Mouse (Mus musculus) forebrain, embryonic 16.5 days (tissue): Measurements from ENCODE around the gene Duxf3. TPM values are rescaled to one million over a fixed set of nuclear protein-coding genes. Genes with fewer than 3 reads are reported as not detected.

Experiments
- ATAC-seq: fragments of 200-750 bp; cut with Nextera tagmentation; 2 replicates; pipeline ENCODE4 v1.8.0; 2017; ENCODE audit warnings: mild to moderate bottlenecking, moderate library complexity
- H3K27ac ChIP-seq: fragments of 300-500 bp; sonication (generic); 2 replicates; pipeline ENCODE4 v1.5.1; 2014; ENCODE audit warnings: low read length, control low read depth
- H3K27me3 ChIP-seq: fragments of 300-500 bp; sonication (generic); replicated peaks from 2 replicates; pipeline ENCODE4 v1.6.1; 2014; ENCODE audit warnings: low read length; ENCODE audit not compliant: control insufficient read depth, insufficient read depth
- H3K36me3 ChIP-seq: fragments of 300-500 bp; sonication (generic); 2 replicates; pipeline ENCODE4 v1.6.1; 2014; ENCODE audit not compliant: control insufficient read depth, insufficient read depth
- H3K4me1 ChIP-seq: fragments of 300-500 bp; sonication (generic); replicated peaks from 2 replicates; pipeline ENCODE4 v1.6.1; 2014; ENCODE audit warnings: low read length; ENCODE audit not compliant: control insufficient read depth, insufficient read depth
- H3K4me2 ChIP-seq: fragments of 300-500 bp; sonication (generic); 2 replicates; pipeline ENCODE4 v1.6.1; 2014; ENCODE audit warnings: mild to moderate bottlenecking, low read length, control low read depth
- H3K4me3 ChIP-seq: fragments of 300-500 bp; sonication (generic); replicated peaks from 2 replicates; pipeline ENCODE4 v1.5.1; 2014; ENCODE audit warnings: mild to moderate bottlenecking, low read length, control low read depth
- H3K9ac ChIP-seq: fragments of 300-500 bp; sonication (generic); replicated peaks from 2 replicates; pipeline ENCODE4 v1.6.1; 2014; ENCODE audit warnings: low read depth, low read length, control low read depth
- H3K9me3 ChIP-seq: fragments of 300-500 bp; sonication (generic); 2 replicates; pipeline ENCODE4 v1.6.1; 2016; ENCODE audit warnings: low read length; ENCODE audit not compliant: control insufficient read depth
- WGBS: fragments of 180-500 bp; shearing (Covaris S2); extraction: QIAGEN DNeasy Blood & Tissue Kit; methylation state at CpG from one replicate; pipeline ENCODE4 v1.1.7; 2014; 5-methylcytosine and 5-hydroxymethylcytosine counted together
- polyA plus RNA-seq: library from polyadenylated mRNA; unstranded; fragments of >200 nt; fragmentation: Nextera tagmentation; extraction: Ambion mirVana; gene quantifications from 2 replicates; pipeline ENCODE4 v1.2.1, GENCODE M21; 2015

Duxf3 gene
- polyA plus RNA-seq, 1 experiment from 2014 or later: not detected

GRCm38 (mm10) chr10:58211213-58211612, 21.3 kb downstream of the Duxf3 start:
- Histone ChIP-seq H3K9ac (no peak overlapping the region), H3K4me1 (no peaks in the 10 kb centered on the region)
- 92% methylated on average over 2 of the region's 2 CpGs for WGBS

GRCm38 (mm10) chr10:58210514-58210913, 22.0 kb downstream of the Duxf3 start:
- WGBS: 56% methylated on average over 1 of the region's 1 CpGs
- Histone ChIP-seq H3K27me3 (no peaks in the 10 kb centered on the region), H3K9ac (no peak overlapping the region), H3K9me3 (no peaks in the 10 kb centered on the region; the same call in 1 of the 2 replicates), H3K4me3 (no peak overlapping the region), H3K36me3 (no peaks in the 10 kb centered on the region), H3K4me1 (no peaks in the 10 kb centered on the region), H3K27ac (no peak overlapping the region), H3K4me2 (no peak overlapping the region)
- no peak for ATAC-seq

More at GRCm38 (mm10) chr10:58211213-58211612, 21.3 kb downstream of the Duxf3 start:
- no peak overlapping the region for H3K27ac ChIP-seq
- no peaks in the 10 kb centered on the region for H3K27me3 ChIP-seq
- no peak overlapping the region for H3K4me2 ChIP-seq
- H3K9me3 ChIP-seq: no peaks in the 10 kb centered on the region
- no peaks in the 10 kb centered on the region for H3K36me3 ChIP-seq
- no peak for ATAC-seq
- no peak overlapping the region for H3K4me3 ChIP-seq

GRCm38 (mm10) chr10:58209710-58210467, 22.6 kb downstream of the Duxf3 start:
- WGBS: 75% methylated on average over 2 of the region's 2 CpGs
- Histone ChIP-seq H3K4me3 (no peak overlapping the region), H3K4me1 (no peaks in the 10 kb centered on the region), H3K4me2 (no peak overlapping the region), H3K27ac (no peak overlapping the region), H3K9ac (no peak overlapping the region), H3K27me3 (no peaks in the 10 kb centered on the region), H3K9me3 (no peaks in the 10 kb centered on the region; the same call in 1 of the 2 replicates), H3K36me3 (no peaks in the 10 kb centered on the region)
- ATAC-seq: no peak

GRCm38 (mm10) chr10:58206639-58207404, 25.7 kb downstream of the Duxf3 start:
- no peak for ATAC-seq
- no peaks in the 10 kb centered on the region for H3K4me1 ChIP-seq
- H3K27me3 ChIP-seq: no peaks in the 10 kb centered on the region
- H3K9me3 ChIP-seq: no peaks in the 10 kb centered on the region; the same call in 1 of the 2 replicates
- no peak overlapping the region for H3K9ac ChIP-seq
- no peak overlapping the region for H3K4me2 ChIP-seq
- no peak overlapping the region for H3K4me3 ChIP-seq
- 88% methylated on average over 4 of the region's 4 CpGs for WGBS
- H3K27ac ChIP-seq: no peak overlapping the region
- no peaks in the 10 kb centered on the region for H3K36me3 ChIP-seq

GRCm38 (mm10) chr10:58205986-58206385, 26.5 kb downstream of the Duxf3 start:
- 38% methylated on average over 1 of the region's 1 CpGs for WGBS
- Histone ChIP-seq H3K36me3 (no peaks in the 10 kb centered on the region), H3K9ac (no peak overlapping the region), H3K27ac (no peak overlapping the region), H3K4me2 (no peak overlapping the region), H3K4me3 (no peak overlapping the region), H3K4me1 (no peaks in the 10 kb centered on the region), H3K9me3 (no peaks in the 10 kb centered on the region; the same call in 1 of the 2 replicates), H3K27me3 (no peaks in the 10 kb centered on the region)
- ATAC-seq: no peak

Other genes with a start within 250 kb of the Duxf3 start
- not detected in 2 replicates for gene AW822073, start 7.7 kb downstream of the Duxf3 start, polyA plus RNA-seq
- not detected in 2 replicates for gene Gm4981, start 4.0 kb upstream of the Duxf3 start, polyA plus RNA-seq
- gene Gcc2, start 22.8 kb upstream of the Duxf3 start, polyA plus RNA-seq: 71.7 and 89.2 TPM in 2 replicates
- gene Lims1, start 90.8 kb upstream of the Duxf3 start, polyA plus RNA-seq: 64.2 and 73.6 TPM in 2 replicates
- gene Ranbp2, start 214.2 kb upstream of the Duxf3 start, polyA plus RNA-seq: 22.8 and 24.8 TPM in 2 replicates